Mouse (Mus musculus): Measurements from ENCODE around the gene Lce1a2. TPM values are rescaled to one million over a fixed set of nuclear protein-coding genes. Genes with fewer than 3 reads are reported as not detected.

Lce1a2 gene
- polyA plus RNA-seq, 1 experiment = not detected

Other genes starting within 250 kb of the Lce1a2 start
- gene Gm9774, start 240.9 kb downstream of the Lce1a2 start, polyA plus RNA-seq (2012; ENCODE audit: insufficient read depth, insufficient read length, missing spikeins) = 31.8 and 35.2 TPM in 2 replicates
- not detected in 2 replicates for gene Sprr2k, start 237.7 kb downstream of the Lce1a2 start, polyA plus RNA-seq (2012; ENCODE audit: insufficient read depth, insufficient read length, missing spikeins)
- not detected in 2 replicates for gene Sprr1b, start 231.5 kb downstream of the Lce1a2 start, polyA plus RNA-seq (2012; ENCODE audit: insufficient read depth, insufficient read length, missing spikeins)
- not detected in 2 replicates for gene Sprr3, start 211.6 kb downstream of the Lce1a2 start, polyA plus RNA-seq (2012; ENCODE audit: insufficient read depth, insufficient read length, missing spikeins)
- not detected in 2 replicates for gene Sprr1a, start 184.4 kb downstream of the Lce1a2 start, polyA plus RNA-seq (2012; ENCODE audit: insufficient read depth, insufficient read length, missing spikeins)
- gene Sprr4, start 169.8 kb downstream of the Lce1a2 start, polyA plus RNA-seq (2012; ENCODE audit: insufficient read depth, insufficient read length, missing spikeins) = not detected in 2 replicates
- gene 2310046K23Rik, start 135.8 kb downstream of the Lce1a2 start, polyA plus RNA-seq (2012; ENCODE audit: insufficient read depth, insufficient read length, missing spikeins) = not detected in 2 replicates
- not detected in 2 replicates for gene Ivl, start 96.6 kb downstream of the Lce1a2 start, polyA plus RNA-seq (2012; ENCODE audit: insufficient read depth, insufficient read length, missing spikeins)
- not detected in 2 replicates for gene Smcp, start 81.3 kb downstream of the Lce1a2 start, polyA plus RNA-seq (2012; ENCODE audit: insufficient read depth, insufficient read length, missing spikeins)
- gene 2210017I01Rik, start 62.8 kb downstream of the Lce1a2 start, polyA plus RNA-seq (2012; ENCODE audit: insufficient read depth, insufficient read length, missing spikeins) = not detected in 2 replicates
- gene Lce6a, start 48.7 kb downstream of the Lce1a2 start, polyA plus RNA-seq (2012; ENCODE audit: insufficient read depth, insufficient read length, missing spikeins) = not detected in 2 replicates
- gene Lce1a1, start 22.0 kb downstream of the Lce1a2 start, polyA plus RNA-seq (2012; ENCODE audit: insufficient read depth, insufficient read length, missing spikeins) = not detected in 2 replicates
- gene Lce1b, start 13.4 kb downstream of the Lce1a2 start, polyA plus RNA-seq (2012; ENCODE audit: insufficient read depth, insufficient read length, missing spikeins) = not detected in 2 replicates
- gene Lce1c, start 8.9 kb upstream of the Lce1a2 start, polyA plus RNA-seq (2012; ENCODE audit: insufficient read depth, insufficient read length, missing spikeins) = not detected in 2 replicates
- gene Lce1d, start 16.9 kb upstream of the Lce1a2 start, polyA plus RNA-seq (2012; ENCODE audit: insufficient read depth, insufficient read length, missing spikeins) = not detected in 2 replicates
- gene Lce1e, start 38.8 kb upstream of the Lce1a2 start, polyA plus RNA-seq (2012; ENCODE audit: insufficient read depth, insufficient read length, missing spikeins) = not detected in 2 replicates
- not detected in 2 replicates for gene Lce1f, start 50.0 kb upstream of the Lce1a2 start, polyA plus RNA-seq (2012; ENCODE audit: insufficient read depth, insufficient read length, missing spikeins)
- not detected in 2 replicates for gene Gm38119, start 68.8 kb upstream of the Lce1a2 start, polyA plus RNA-seq (2012; ENCODE audit: insufficient read depth, insufficient read length, missing spikeins)
- gene Lce1g, start 82.0 kb upstream of the Lce1a2 start, polyA plus RNA-seq (2012; ENCODE audit: insufficient read depth, insufficient read length, missing spikeins) = not detected in 2 replicates
- gene Lce1h, start 94.8 kb upstream of the Lce1a2 start, polyA plus RNA-seq (2012; ENCODE audit: insufficient read depth, insufficient read length, missing spikeins) = not detected in 2 replicates
- gene Lce1i, start 108.6 kb upstream of the Lce1a2 start, polyA plus RNA-seq (2012; ENCODE audit: insufficient read depth, insufficient read length, missing spikeins) = not detected in 2 replicates
- not detected in 2 replicates for gene Lce1j, start 120.2 kb upstream of the Lce1a2 start, polyA plus RNA-seq (2012; ENCODE audit: insufficient read depth, insufficient read length, missing spikeins)
- gene Lce1k, start 137.6 kb upstream of the Lce1a2 start, polyA plus RNA-seq (2012; ENCODE audit: insufficient read depth, insufficient read length, missing spikeins) = not detected in 2 replicates
- gene Kprp, start 156.9 kb upstream of the Lce1a2 start, polyA plus RNA-seq (2012; ENCODE audit: insufficient read depth, insufficient read length, missing spikeins) = not detected in 2 replicates
- not detected in 2 replicates for gene Lce1l, start 181.0 kb upstream of the Lce1a2 start, polyA plus RNA-seq (2012; ENCODE audit: insufficient read depth, insufficient read length, missing spikeins)
- not detected in 2 replicates for gene 2310050C09Rik, start 199.9 kb upstream of the Lce1a2 start, polyA plus RNA-seq (2012; ENCODE audit: insufficient read depth, insufficient read length, missing spikeins)

Measured in brown adipose tissue, adult 24 weeks (tissue).